Mouse (Mus musculus): ENCODE results near the gene A930017K11Rik.

DNA sequence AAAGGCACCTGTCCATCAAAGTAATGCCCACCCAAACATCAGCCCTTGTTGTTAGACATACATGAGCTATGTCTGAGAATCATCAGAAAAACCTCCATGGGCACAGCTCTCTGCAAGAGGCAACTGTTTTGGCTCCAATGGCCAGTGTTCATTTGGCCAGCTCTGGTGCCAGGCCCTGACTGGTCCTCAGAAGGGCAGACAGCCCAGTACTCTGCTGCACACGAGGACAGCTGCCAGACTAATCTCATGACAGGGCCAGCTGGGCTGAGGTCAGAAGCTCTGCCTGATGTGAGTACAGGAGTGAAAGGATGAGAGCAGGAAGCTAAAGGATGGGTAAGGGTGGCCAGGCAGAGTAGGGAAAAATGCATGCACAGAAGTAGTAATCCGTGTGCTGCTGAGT is 27.0 kb downstream of the A930017K11Rik start:
- TF ChIP-seq POLR2A (IDR thresholded peaks at IDR 0.05; ENCODE audit: low read depth, low read length) (no peak), CTCF (conservative IDR thresholded peaks at IDR 0.05 in 1 of 2, IDR thresholded peaks at IDR 0.05 in 1 of 2; ENCODE audit: low read depth in 2 of 2, low read length in 2 of 2) (no peak), HCFC1 (IDR thresholded peaks at IDR 0.05; ENCODE audit: low read depth, low read length) (no peak), MAFK (IDR thresholded peaks at IDR 0.05; ENCODE audit: insufficient replicate concordance, low read length) (no peak), RCOR1 (conservative IDR thresholded peaks at IDR 0.05; ENCODE audit: low read depth, low read length) (no peak), MEF2A (IDR thresholded peaks at IDR 0.05; ENCODE audit: borderline replicate concordance, low read depth, low read length) (no peak)

All from CH12.LX (cell line).